Mouse (Mus musculus): ENCODE measurements around the gene Yeats2.

GRCm38 (mm10) chr16:20234406-20234805 is 93.5 kb downstream of the Yeats2 start:
- TF ChIP-seq USF1 (IDR thresholded peaks at IDR 0.05; ENCODE audit: low read depth), result no peak
- no peak for TF ChIP-seq POLR2A (IDR thresholded peaks at IDR 0.05; ENCODE audit: insufficient read length, low read depth)
- TF ChIP-seq TCF12 (IDR thresholded peaks at IDR 0.05; ENCODE audit: insufficient read depth, poor library complexity, severe bottlenecking), result no peak
- no peak for TF ChIP-seq MYOG (IDR thresholded peaks at IDR 0.05; ENCODE audit: control insufficient read depth in 1 of 3, insufficient read depth in 1 of 3, insufficient read length in 2 of 3, low read depth in 2 of 3)
- TF ChIP-seq POLR2AphosphoS2 (IDR thresholded peaks at IDR 0.05; ENCODE audit: insufficient read length, low read depth), result no peak
- TF ChIP-seq MAX (IDR thresholded peaks at IDR 0.05; ENCODE audit: low read depth), result no peak
- no peak for TF ChIP-seq E2F4 (IDR thresholded peaks at IDR 0.05; ENCODE audit: insufficient read depth)
- TF ChIP-seq MYOD1 (IDR thresholded peaks at IDR 0.05; ENCODE audit: control insufficient read depth in 1 of 3, insufficient read length in 2 of 3, low read depth in 2 of 3), result no peak
- no peak for TF ChIP-seq TCF3 (IDR thresholded peaks at IDR 0.05; ENCODE audit: insufficient read length, low read depth)
- TF ChIP-seq CEBPB (IDR thresholded peaks at IDR 0.05; ENCODE audit: insufficient read depth, poor library complexity, severe bottlenecking), result no peak
- no peak for TF ChIP-seq REST (IDR thresholded peaks at IDR 0.05; ENCODE audit: insufficient read depth, insufficient read length)
